Mouse (Mus musculus) neural tube, embryonic 14.5 days (tissue): Measurements from ENCODE around the gene Olfr447. TPM values are rescaled to one million over a fixed set of nuclear protein-coding genes. Genes with fewer than 3 reads are reported as not detected.

Experiments used
- polyA plus RNA-seq: library from polyadenylated mRNA; unstranded; fragments of >200 nt; fragmentation: Nextera tagmentation; extraction: Ambion mirVana; gene quantifications from 2 replicates; pipeline ENCODE4 v1.2.1, GENCODE M21; 2014

The Olfr447 gene
- polyA plus RNA-seq, 1 experiment from 2014 or later, result not detected

Other genes starting within 250 kb of the Olfr447 start
- 224 and 238 TPM in 2 replicates for gene Tcaf1, start 198.8 kb upstream of the Olfr447 start, polyA plus RNA-seq
- not detected in 2 replicates for gene Olfr453, start 169.5 kb upstream of the Olfr447 start, polyA plus RNA-seq
- gene Olfr38, start 152.5 kb upstream of the Olfr447 start, polyA plus RNA-seq, result not detected in 2 replicates
- gene Olfr452, start 123.8 kb upstream of the Olfr447 start, polyA plus RNA-seq, result not detected in 2 replicates
- not detected in 2 replicates for gene Olfr450, start 96.9 kb upstream of the Olfr447 start, polyA plus RNA-seq
- gene Olfr449, start 74.5 kb upstream of the Olfr447 start, polyA plus RNA-seq, result not detected in 2 replicates
- gene Olfr448, start 18.4 kb upstream of the Olfr447 start, polyA plus RNA-seq, result not detected in 2 replicates
- gene Olfr446, start 12.5 kb downstream of the Olfr447 start, polyA plus RNA-seq, result not detected in 2 replicates
- gene Olfr444, start 40.2 kb downstream of the Olfr447 start, polyA plus RNA-seq, result not detected in 2 replicates
- not detected in 2 replicates for gene Olfr441, start 197.5 kb downstream of the Olfr447 start, polyA plus RNA-seq
- not detected in 2 replicates for gene Olfr237-ps1, start 237.7 kb downstream of the Olfr447 start, polyA plus RNA-seq